Mouse (Mus musculus) testis, adult 2 months (tissue): ENCODE data around the gene Rap1gap2.

Experiments used
- CTCF ChIP-seq: fragments of 200-500 bp; IDR thresholded peaks from 2 replicates; pipeline ENCODE4 v1.5.1; 2012; ENCODE audit warnings: low read depth, mild to moderate bottlenecking, inconsistent platforms, low read length, moderate library complexity; ENCODE audit not compliant: control insufficient read depth, insufficient read depth, insufficient replicate concordance
- POLR2A ChIP-seq: fragments of 200-500 bp; IDR thresholded peaks from 2 replicates; pipeline ENCODE4 v1.6.1; 2012; ENCODE audit warnings: low read depth, mild to moderate bottlenecking, inconsistent platforms, low read length, moderate library complexity; ENCODE audit not compliant: control insufficient read depth

DNA sequence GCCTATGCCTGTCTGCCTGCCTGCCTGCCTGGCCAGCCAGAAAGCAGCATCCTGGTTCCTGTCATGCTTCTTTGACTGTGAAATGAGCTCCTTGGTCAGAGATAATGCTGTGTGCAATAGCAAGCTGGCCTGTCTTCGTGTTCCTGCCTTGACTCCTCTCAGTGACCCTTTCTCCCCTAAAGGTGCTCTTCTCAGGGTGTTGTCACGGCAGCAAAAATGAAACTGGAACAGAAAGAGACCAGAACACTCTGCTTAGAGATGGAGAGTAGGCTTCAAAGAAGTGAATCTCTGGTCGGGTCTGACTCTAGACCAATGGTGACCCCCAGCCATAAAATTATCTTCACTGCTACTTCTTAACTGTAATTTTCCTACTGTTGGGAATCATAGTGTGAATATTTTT is 42.7 kb downstream of the Rap1gap2 start:
- TF ChIP-seq POLR2A, result no peak
- TF ChIP-seq CTCF, result no peak
